Mouse (Mus musculus) intestine, embryonic 15.5 days (tissue): Measurements from ENCODE around the gene Adam30. TPM values are rescaled to one million over a fixed set of nuclear protein-coding genes. Genes with fewer than 3 reads are reported as not detected.

Experiments used
- ATAC-seq: fragments of 200-750 bp; cut with Nextera tagmentation; 2 replicates; pipeline ENCODE4 v1.8.0; 2017; ENCODE audit warnings: moderate TSS enrichment, moderate library complexity
- H3K27ac ChIP-seq: fragments of 300-500 bp; sonication (generic); 2 replicates; pipeline ENCODE4 v1.5.1; 2015; ENCODE audit warnings: mild to moderate bottlenecking, inconsistent platforms
- H3K27me3 ChIP-seq: fragments of 300-500 bp; sonication (generic); replicated peaks from 2 replicates; pipeline ENCODE4 v1.6.1; 2015; ENCODE audit warnings: inconsistent platforms
- H3K36me3 ChIP-seq: fragments of 300-500 bp; sonication (generic); 2 replicates; pipeline ENCODE4 v1.6.1; 2015; ENCODE audit warnings: inconsistent platforms
- H3K4me1 ChIP-seq: fragments of 300-500 bp; sonication (generic); replicated peaks from 2 replicates; pipeline ENCODE4 v1.6.1; 2015; ENCODE audit warnings: inconsistent platforms
- H3K4me2 ChIP-seq: fragments of 300-500 bp; sonication (generic); replicated peaks from 2 replicates; pipeline ENCODE4 v1.6.1; 2015; ENCODE audit warnings: mild to moderate bottlenecking, inconsistent platforms
- H3K4me3 ChIP-seq: fragments of 300-500 bp; sonication (generic); replicated peaks from 2 replicates; pipeline ENCODE4 v1.5.1; 2015; ENCODE audit warnings: inconsistent platforms
- H3K9ac ChIP-seq: fragments of 300-500 bp; sonication (generic); 2 replicates; pipeline ENCODE4 v1.6.1; 2015; ENCODE audit warnings: inconsistent platforms
- H3K9me3 ChIP-seq: fragments of 300-500 bp; sonication (generic); 2 replicates; pipeline ENCODE4 v1.6.1; 2016; ENCODE audit warnings: inconsistent platforms
- WGBS: fragments of 180-500 bp; shearing (Covaris S2); methylation state at CpG from one replicate; pipeline ENCODE4 v1.1.7; 2015; 5-methylcytosine and 5-hydroxymethylcytosine counted together
- polyA plus RNA-seq: library from polyadenylated mRNA; unstranded; fragments of >200 nt; fragmentation: Nextera tagmentation; extraction: Ambion mirVana; gene quantifications from 2 replicates; pipeline ENCODE4 v1.2.1, GENCODE M21; 2015

Adam30 gene
- polyA plus RNA-seq, 1 experiment from 2014 or later, result not detected

GRCm38 (mm10) chr3:98199747-98200146 lies 39.3 kb downstream of the Adam30 start:
- Histone ChIP-seq H3K9me3 (no peaks in the 10 kb centered on the region), H3K4me1 (peaks cover 13% of the 10 kb centered on the region; the same call in 1 of the 2 replicates), H3K36me3 (no peaks in the 10 kb centered on the region), H3K27me3 (no peaks in the 10 kb centered on the region), H3K4me2 (no peak overlapping the region), H3K27ac (no peak overlapping the region), H3K4me3 (no peak overlapping the region), H3K9ac (no peak overlapping the region)
- no peak for ATAC-seq
- WGBS, result 54% methylated on average over 5 of the region's 5 CpGs

GRCm38 (mm10) chr3:98203282-98203681 lies 42.9 kb downstream of the Adam30 start:
- Histone ChIP-seq H3K9me3 (no peaks in the 10 kb centered on the region), H3K4me1 (peaks cover 8% of the 10 kb centered on the region; the same call in 1 of the 2 replicates), H3K27ac (no peak overlapping the region), H3K36me3 (no peaks in the 10 kb centered on the region), H3K4me2 (no peak overlapping the region), H3K27me3 (no peaks in the 10 kb centered on the region), H3K9ac (no peak overlapping the region), H3K4me3 (no peak overlapping the region)
- ATAC-seq, result 0 out of 2 replicates have a peak, but pooled peaks have one; percentile 34
- 28% methylated on average over 5 of the region's 5 CpGs for WGBS

GRCm38 (mm10) chr3:98206977-98207376 lies 46.5 kb downstream of the Adam30 start:
- WGBS, result 17% methylated on average over 3 of the region's 3 CpGs
- no peak overlapping the region for H3K4me2 ChIP-seq
- no peak overlapping the region for H3K9ac ChIP-seq
- no peaks in the 10 kb centered on the region for H3K9me3 ChIP-seq
- no peak for ATAC-seq
- no peak overlapping the region for H3K27ac ChIP-seq
- no peaks in the 10 kb centered on the region for H3K36me3 ChIP-seq
- no peaks in the 10 kb centered on the region for H3K27me3 ChIP-seq
- H3K4me3 ChIP-seq, result no peak overlapping the region
- 0 out of 2 replicates have a peak, but pooled peaks cover 5% of the 10 kb centered on the region for H3K4me1 ChIP-seq

- Histone ChIP-seq H3K9ac (no peak overlapping the region), H3K9me3 (no peaks in the 10 kb centered on the region), H3K4me1 (no peaks in the 10 kb centered on the region), H3K4me3 (no peak overlapping the region), H3K36me3 (no peaks in the 10 kb centered on the region), H3K27me3 (no peaks in the 10 kb centered on the region), H3K27ac (no peak overlapping the region), H3K4me2 (no peak overlapping the region)
- no peak for ATAC-seq
- WGBS, result 64% methylated on average over 4 of the region's 4 CpGs
Observed at GRCm38 (mm10) chr3:98209161-98209560, 48.7 kb downstream of the Adam30 start.

- Histone ChIP-seq H3K9ac (no peak overlapping the region), H3K9me3 (no peaks in the 10 kb centered on the region), H3K4me2 (no peak overlapping the region), H3K36me3 (no peaks in the 10 kb centered on the region), H3K4me1 (no peaks in the 10 kb centered on the region), H3K27ac (no peak overlapping the region), H3K4me3 (no peak overlapping the region), H3K27me3 (no peaks in the 10 kb centered on the region)
- WGBS, result 46% methylated on average over 10 of the region's 10 CpGs
- ATAC-seq, result no peak
Observed at GRCm38 (mm10) chr3:98210860-98211259, 50.4 kb downstream of the Adam30 start.

GRCm38 (mm10) chr3:98211301-98212081 lies 51.1 kb downstream of the Adam30 start:
- Histone ChIP-seq H3K4me1 (no peaks in the 10 kb centered on the region), H3K27ac (no peak overlapping the region), H3K36me3 (no peaks in the 10 kb centered on the region), H3K9me3 (no peaks in the 10 kb centered on the region), H3K27me3 (no peaks in the 10 kb centered on the region), H3K4me3 (no peak overlapping the region), H3K9ac (no peak overlapping the region), H3K4me2 (no peak overlapping the region)
- WGBS, result 64% methylated on average over 7 of the region's 7 CpGs
- ATAC-seq, result no peak

Other genes with a start within 250 kb of the Adam30 start
- 15.8 and 17.9 TPM in 2 replicates for gene Notch2, start 147.1 kb upstream of the Adam30 start, polyA plus RNA-seq
- gene Reg4, start 61.5 kb downstream of the Adam30 start, polyA plus RNA-seq, result 14.3 and 18.3 TPM in 2 replicates
- gene Hmgcs2, start 119.8 kb downstream of the Adam30 start, polyA plus RNA-seq, result 149 and 177 TPM in 2 replicates
- gene Phgdh, start 179.4 kb downstream of the Adam30 start, polyA plus RNA-seq, result 291 and 356 TPM in 2 replicates
- 7.1 and 7.2 TPM in 2 replicates for gene Zfp697, start 221.8 kb downstream of the Adam30 start, polyA plus RNA-seq